Mouse (Mus musculus): ENCODE measurements around the gene Tmem219.

GRCm38 (mm10) chr7:126905590-126905989 is 17.1 kb downstream of the Tmem219 start:
- TF ChIP-seq CTCF (IDR thresholded peaks at IDR 0.05; ENCODE audit: insufficient read depth, low read depth, low read length) (no peak), POLR2A (IDR thresholded peaks at IDR 0.05; ENCODE audit: insufficient read depth, low read depth, low read length) (no peak)
